Mouse (Mus musculus): Measurements from ENCODE around the gene Ube2v1. TPM values are rescaled to one million over a fixed set of nuclear protein-coding genes. Genes with fewer than 3 reads are reported as not detected.

Ube2v1 gene
- polyA plus RNA-seq, 1 experiment from 2014 or later, result 340 TPM

DNA sequence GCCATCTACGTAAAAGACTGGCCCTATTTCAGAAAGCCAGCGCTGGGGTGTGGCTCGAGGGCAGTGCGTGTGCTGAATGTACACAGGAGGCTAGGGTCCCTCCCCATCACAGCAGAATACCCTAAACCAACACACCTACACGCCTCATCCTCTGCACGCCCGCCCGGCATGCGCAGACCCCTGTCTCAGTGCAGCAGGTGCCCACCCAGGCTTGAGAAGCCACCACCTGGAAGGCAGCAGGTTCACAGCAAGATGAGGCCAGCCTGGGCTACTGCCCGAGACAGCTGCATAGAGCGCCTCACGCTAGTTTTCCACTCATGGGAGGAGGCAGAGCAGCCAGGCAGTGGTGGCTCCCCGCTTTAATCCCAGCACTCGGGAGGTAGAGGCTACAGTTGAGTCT, 19.8 kb downstream of the Ube2v1 start:
- H3K27ac ChIP-seq (replicated peaks), result no peak overlapping the region
- no peak overlapping the region for H3K9ac ChIP-seq
- H3K4me1 ChIP-seq (replicated peaks), result no peaks in the 10 kb centered on the region
- ATAC-seq (ENCODE audit: low read depth), result no peak
- no peaks in the 10 kb centered on the region for H3K9me3 ChIP-seq
- 95% methylated on average over 14 of the region's 14 CpGs for WGBS
- H3K4me2 ChIP-seq, result no peak overlapping the region
- no peaks in the 10 kb centered on the region for H3K27me3 ChIP-seq
- peaks cover 77% of the 10 kb centered on the region for H3K36me3 ChIP-seq
- H3K4me3 ChIP-seq, result no peak overlapping the region

DNA sequence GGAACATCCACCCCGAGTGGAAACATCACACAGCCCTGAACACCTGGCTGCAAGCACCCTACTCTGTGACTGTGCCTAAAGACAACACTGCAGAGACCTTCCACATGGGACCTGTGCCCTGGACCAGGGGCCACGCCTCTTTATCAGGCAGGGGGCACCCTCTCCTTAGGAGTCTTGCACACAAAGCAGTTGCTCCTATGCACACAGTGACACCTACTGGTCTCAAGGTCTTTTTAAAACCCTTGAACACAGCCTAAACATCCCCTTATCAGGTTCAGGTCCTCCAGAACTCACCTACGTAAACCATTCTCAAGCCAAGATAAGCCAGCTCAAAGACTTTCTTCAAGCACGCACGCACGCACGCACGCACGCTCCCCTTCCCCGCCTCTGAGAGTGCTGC, 20.6 kb downstream of the Ube2v1 start:
- no peak for ATAC-seq (ENCODE audit: low read depth)
- peaks cover 77% of the 10 kb centered on the region for H3K36me3 ChIP-seq

DNA sequence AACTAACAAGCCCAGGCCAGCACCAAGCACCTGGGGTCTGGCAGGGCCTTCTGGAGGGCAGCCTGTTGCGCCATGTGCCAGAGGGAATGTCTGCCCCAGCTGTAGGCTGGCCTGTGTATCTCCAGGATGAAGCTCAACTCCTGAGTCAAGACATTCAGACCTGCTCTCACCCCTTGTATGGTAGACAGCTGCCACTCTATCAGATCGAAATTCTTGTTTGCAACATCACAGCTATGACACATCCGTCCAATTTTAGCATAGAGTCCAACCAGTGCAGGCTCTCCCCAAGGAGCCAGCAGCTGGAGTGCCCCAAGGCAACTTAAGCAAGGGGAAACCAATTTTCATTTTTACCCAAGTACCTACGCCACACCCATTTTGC, 25.2 kb downstream of the Ube2v1 start:
- no peak overlapping the region for H3K4me3 ChIP-seq
- no peak overlapping the region for H3K4me2 ChIP-seq
- no peak for ATAC-seq (ENCODE audit: low read depth)
- H3K27me3 ChIP-seq, result no peaks in the 10 kb centered on the region
- H3K27ac ChIP-seq (replicated peaks), result no peak overlapping the region
- no peak overlapping the region for H3K9ac ChIP-seq
- H3K9me3 ChIP-seq, result no peaks in the 10 kb centered on the region
- 92% methylated on average over 4 of the region's 4 CpGs for WGBS
- H3K36me3 ChIP-seq, result peaks cover 32% of the 10 kb centered on the region
- H3K4me1 ChIP-seq (replicated peaks), result no peaks in the 10 kb centered on the region; the same call in 1 of the 2 replicates

More for the DNA sequence above, 20.6 kb downstream of the Ube2v1 start:
- H3K27me3 ChIP-seq, result no peaks in the 10 kb centered on the region
- H3K4me3 ChIP-seq, result no peak overlapping the region
- H3K27ac ChIP-seq (replicated peaks), result no peak overlapping the region
- 94% methylated on average over 10 of the region's 10 CpGs for WGBS
- no peak overlapping the region for H3K4me2 ChIP-seq
- H3K9ac ChIP-seq, result no peak overlapping the region
- no peaks in the 10 kb centered on the region for H3K9me3 ChIP-seq
- H3K4me1 ChIP-seq (replicated peaks), result no peaks in the 10 kb centered on the region

DNA sequence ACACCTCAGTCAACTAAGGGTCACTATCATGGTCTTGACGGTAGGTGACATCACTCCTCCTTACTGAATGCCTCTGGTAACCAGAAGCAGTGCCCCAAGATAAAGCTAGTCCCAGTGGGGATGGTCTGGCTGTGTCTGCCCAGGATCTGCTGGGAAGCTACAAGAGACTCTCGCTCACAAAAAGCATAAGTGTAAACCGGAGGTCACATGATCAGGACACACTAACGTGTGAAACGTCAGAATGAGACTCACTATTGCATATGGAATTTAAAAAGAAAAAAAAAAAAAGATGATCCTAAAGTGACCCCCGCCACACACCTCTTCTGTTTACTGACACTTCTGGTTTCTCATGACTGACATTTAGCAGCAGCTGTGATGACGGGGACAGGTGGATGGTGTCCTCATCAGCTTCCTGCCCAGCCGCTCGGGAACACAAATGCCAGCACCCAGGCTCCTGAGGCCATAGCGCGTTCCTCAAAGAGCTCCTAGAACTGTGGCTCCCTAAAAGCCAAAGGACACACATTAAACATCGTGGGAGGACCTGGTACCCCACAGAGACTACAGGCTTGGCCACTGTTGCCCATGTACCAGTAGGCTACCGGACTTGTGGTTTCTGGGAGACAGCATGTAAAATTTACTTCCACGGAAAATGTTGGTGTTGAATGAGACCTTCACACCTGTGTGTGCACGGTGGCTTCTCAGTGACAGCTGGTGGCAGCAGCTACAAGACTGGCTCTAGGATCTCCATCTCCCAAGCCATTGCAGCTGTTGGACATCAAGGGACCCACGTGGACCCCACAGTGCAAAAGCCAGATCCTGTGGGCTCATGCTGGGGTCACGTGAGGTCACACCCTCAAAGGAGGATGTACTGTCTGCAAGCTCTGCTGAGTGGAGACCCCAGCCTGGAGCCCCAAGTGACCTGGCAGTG, 25.8 kb downstream of the Ube2v1 start:
- Histone ChIP-seq H3K36me3 (peaks cover 30% of the 10 kb centered on the region), H3K27ac (replicated peaks) (no peak overlapping the region), H3K4me1 (replicated peaks) (no peaks in the 10 kb centered on the region; the same call in 1 of the 2 replicates), H3K9me3 (no peaks in the 10 kb centered on the region), H3K4me2 (no peak overlapping the region), H3K4me3 (no peak overlapping the region), H3K27me3 (peaks cover under 1% of the 10 kb centered on the region; the same call in 1 of the 2 replicates), H3K9ac (no peak overlapping the region)
- ATAC-seq (ENCODE audit: low read depth), result no peak
- 76% methylated on average over 17 of the region's 17 CpGs for WGBS

DNA sequence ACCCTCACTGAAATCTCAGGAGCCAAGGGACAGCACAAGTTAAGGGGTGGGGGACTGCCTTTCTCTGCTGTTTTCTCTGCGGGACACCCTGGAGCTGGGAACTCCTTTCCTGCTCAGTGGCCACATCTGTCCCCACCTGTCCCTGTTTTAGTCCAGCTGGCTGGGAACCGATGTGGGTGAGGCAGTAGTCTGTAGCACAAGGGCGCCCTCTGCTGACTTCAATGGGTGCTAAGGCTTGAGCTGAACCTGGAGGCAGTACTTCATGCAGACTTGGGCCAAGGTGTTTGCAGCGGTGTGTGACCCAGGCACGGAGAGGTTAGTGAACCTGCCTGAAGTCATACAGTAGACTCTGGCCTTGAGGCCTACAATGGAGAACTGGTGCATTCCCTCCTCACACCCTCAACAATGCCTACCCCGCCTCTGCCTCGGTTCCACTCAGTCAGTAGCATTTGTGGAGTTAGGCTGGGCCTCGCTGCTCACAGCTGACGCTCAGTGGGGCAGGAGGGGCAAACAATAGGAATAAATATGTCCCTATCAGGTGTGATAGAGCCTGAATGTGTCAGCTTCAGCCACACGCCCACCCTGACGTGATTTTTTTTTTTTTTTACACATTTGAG, 26.6 kb downstream of the Ube2v1 start:
- Histone ChIP-seq H3K9ac (no peak overlapping the region), H3K4me1 (replicated peaks) (no peaks in the 10 kb centered on the region; the same call in 1 of the 2 replicates), H3K4me3 (no peak overlapping the region), H3K27me3 (peaks cover 3% of the 10 kb centered on the region; the same call in 1 of the 2 replicates), H3K36me3 (peaks cover 27% of the 10 kb centered on the region), H3K27ac (replicated peaks) (no peak overlapping the region), H3K9me3 (no peaks in the 10 kb centered on the region), H3K4me2 (no peak overlapping the region)
- peak; percentile 80 for ATAC-seq (ENCODE audit: low read depth)
- 29% methylated on average over 11 of the region's 11 CpGs for WGBS

DNA sequence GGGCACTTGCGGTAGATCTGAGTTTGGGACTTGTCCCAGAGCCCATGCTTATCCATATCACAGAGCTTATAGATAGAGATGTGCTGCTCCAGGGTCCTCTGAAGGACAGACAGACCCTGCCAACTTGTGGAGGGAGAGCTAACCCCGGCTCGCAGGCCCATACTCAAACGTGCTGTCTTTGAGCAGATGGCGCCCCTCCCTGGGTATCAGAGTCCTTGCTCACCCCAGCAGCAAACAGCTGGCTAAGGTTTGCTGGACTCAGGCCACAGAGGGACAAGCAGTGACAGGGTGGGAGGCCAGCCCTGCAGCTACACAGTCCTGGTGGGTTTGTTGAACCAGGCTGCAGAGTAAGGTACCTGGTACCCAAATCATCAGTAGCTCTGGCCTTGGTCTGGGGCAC, 28.9 kb downstream of the Ube2v1 start:
- 47% methylated on average over 5 of the region's 5 CpGs for WGBS
- Histone ChIP-seq H3K9ac (no peak overlapping the region), H3K4me2 (no peak overlapping the region), H3K27ac (replicated peaks) (no peak overlapping the region), H3K9me3 (no peaks in the 10 kb centered on the region), H3K4me3 (no peak overlapping the region), H3K27me3 (peaks cover 6% of the 10 kb centered on the region), H3K36me3 (peaks cover 14% of the 10 kb centered on the region), H3K4me1 (replicated peaks) (no peaks in the 10 kb centered on the region; the same call in 1 of the 2 replicates)
- ATAC-seq (ENCODE audit: low read depth), result no peak

DNA sequence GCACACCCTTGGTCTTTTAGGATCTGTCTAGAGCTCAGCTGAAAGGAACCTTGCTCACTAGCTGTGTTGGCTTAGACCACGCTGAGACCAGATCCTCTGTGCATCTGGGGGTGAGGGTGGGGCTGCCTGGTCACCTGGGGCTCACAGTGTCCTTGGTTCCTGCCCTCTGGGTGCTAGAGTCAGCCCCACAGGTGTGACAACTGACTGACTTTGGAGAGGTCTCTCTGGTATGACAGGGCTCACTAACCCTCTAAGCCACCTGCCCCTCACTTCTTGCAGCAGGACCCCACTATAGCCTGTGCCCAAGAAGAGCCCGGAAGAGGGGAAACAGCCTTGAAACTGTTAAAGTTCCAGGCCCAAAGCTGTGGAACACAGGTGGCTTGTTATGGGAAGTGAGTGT, 29.5 kb downstream of the Ube2v1 start:
- no peak overlapping the region for H3K4me2 ChIP-seq
- H3K9ac ChIP-seq, result no peak overlapping the region
- ATAC-seq (ENCODE audit: low read depth), result no peak
- 85% methylated on average over 2 of the region's 2 CpGs for WGBS
- H3K4me1 ChIP-seq (replicated peaks), result peaks cover 5% of the 10 kb centered on the region
- no peak overlapping the region for H3K4me3 ChIP-seq
- H3K36me3 ChIP-seq, result peaks cover 11% of the 10 kb centered on the region
- H3K9me3 ChIP-seq, result no peaks in the 10 kb centered on the region
- no peak overlapping the region for H3K27ac ChIP-seq (replicated peaks)
- peaks cover 7% of the 10 kb centered on the region for H3K27me3 ChIP-seq

DNA sequence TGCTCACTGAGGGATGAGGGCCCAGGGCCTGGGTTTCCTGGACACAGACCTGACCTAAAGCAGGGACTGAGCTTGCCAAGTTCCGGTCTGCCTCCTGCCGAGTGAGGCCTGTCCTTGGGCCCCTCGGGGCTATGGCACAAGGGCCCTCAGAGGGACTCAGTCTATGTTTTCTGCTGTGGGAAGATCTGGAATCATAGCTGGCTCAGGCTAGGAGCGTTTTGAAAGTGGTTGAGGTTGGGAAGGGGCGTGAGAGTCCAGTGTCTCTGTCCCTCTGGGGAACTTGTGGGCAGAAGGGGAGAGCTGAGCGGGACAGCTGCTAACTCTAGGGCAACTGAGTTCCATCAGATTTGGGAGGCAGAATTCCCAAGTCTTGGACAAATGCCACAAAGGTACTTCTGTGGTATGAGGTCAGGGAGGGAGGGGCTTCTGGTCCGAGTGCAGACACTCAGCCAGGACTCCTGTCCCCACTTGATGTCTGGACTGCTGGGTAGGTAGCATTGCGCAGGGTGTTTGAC, 31.4 kb downstream of the Ube2v1 start:
- H3K27me3 ChIP-seq, result peaks cover 7% of the 10 kb centered on the region
- no peak for ATAC-seq (ENCODE audit: low read depth)
- H3K9me3 ChIP-seq, result no peaks in the 10 kb centered on the region
- WGBS, result 76% methylated on average over 8 of the region's 8 CpGs
- H3K4me3 ChIP-seq, result no peak overlapping the region
- no peak overlapping the region for H3K27ac ChIP-seq (replicated peaks)
- H3K9ac ChIP-seq, result no peak overlapping the region
- no peak overlapping the region for H3K4me2 ChIP-seq
- no peaks in the 10 kb centered on the region for H3K36me3 ChIP-seq
- peaks cover 21% of the 10 kb centered on the region for H3K4me1 ChIP-seq (replicated peaks)

DNA sequence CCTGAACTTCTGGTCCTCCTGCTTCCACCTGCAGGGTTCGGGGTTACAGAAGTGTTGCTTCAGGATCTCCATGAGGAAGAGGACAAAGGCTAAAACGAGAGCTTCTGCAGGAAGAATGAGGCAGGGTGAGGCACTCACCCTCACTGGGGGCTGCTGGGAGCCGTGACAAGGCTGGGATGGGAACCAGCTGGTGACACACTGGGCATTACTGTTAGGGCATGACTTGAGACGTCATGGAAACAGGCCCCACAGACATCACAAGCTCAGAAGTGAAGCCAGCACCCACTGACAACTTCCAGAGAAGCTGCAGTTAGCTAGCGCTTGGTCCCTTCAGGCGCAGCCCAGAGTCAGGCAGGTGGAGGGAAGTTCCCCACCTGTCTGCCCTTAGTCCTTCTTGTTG, 32.0 kb downstream of the Ube2v1 start:
- no peak overlapping the region for H3K4me3 ChIP-seq
- peaks cover 22% of the 10 kb centered on the region for H3K4me1 ChIP-seq (replicated peaks)
- no peak for ATAC-seq (ENCODE audit: low read depth)
- H3K27me3 ChIP-seq, result peaks cover 7% of the 10 kb centered on the region
- no peak overlapping the region for H3K9ac ChIP-seq
- no peak overlapping the region for H3K4me2 ChIP-seq
- H3K36me3 ChIP-seq, result no peaks in the 10 kb centered on the region
- no peaks in the 10 kb centered on the region for H3K9me3 ChIP-seq
- no peak overlapping the region for H3K27ac ChIP-seq (replicated peaks)
- WGBS, result 77% methylated on average over 6 of the region's 6 CpGs

DNA sequence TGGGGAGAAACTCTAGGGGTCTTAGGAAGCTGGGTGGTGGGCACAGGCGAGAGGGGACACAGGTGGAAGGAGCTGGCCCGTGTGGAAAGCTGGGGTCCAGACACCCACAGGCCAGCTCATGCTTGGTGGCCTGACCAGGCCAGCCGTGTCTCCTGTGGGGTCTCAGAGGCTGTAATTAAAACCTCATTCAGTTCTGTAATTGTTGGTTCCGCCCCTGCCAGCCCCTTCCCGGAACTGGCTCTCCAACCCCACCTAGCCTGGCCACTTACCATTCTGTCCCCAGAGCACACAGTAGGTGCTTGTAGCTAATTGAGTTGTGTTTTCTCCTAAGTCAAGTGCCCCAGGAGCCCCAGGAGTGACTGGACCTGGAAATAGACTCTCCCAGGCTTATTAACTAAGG, 32.7 kb downstream of the Ube2v1 start:
- H3K9me3 ChIP-seq, result no peaks in the 10 kb centered on the region
- no peak overlapping the region for H3K4me2 ChIP-seq
- no peak overlapping the region for H3K27ac ChIP-seq (replicated peaks)
- no peaks in the 10 kb centered on the region for H3K36me3 ChIP-seq
- H3K4me3 ChIP-seq, result no peak overlapping the region
- WGBS, result 72% methylated on average over 5 of the region's 5 CpGs
- H3K4me1 ChIP-seq (replicated peaks), result peaks cover 30% of the 10 kb centered on the region
- peaks cover 7% of the 10 kb centered on the region for H3K27me3 ChIP-seq
- ATAC-seq (ENCODE audit: low read depth), result no peak
- no peak overlapping the region for H3K9ac ChIP-seq

DNA sequence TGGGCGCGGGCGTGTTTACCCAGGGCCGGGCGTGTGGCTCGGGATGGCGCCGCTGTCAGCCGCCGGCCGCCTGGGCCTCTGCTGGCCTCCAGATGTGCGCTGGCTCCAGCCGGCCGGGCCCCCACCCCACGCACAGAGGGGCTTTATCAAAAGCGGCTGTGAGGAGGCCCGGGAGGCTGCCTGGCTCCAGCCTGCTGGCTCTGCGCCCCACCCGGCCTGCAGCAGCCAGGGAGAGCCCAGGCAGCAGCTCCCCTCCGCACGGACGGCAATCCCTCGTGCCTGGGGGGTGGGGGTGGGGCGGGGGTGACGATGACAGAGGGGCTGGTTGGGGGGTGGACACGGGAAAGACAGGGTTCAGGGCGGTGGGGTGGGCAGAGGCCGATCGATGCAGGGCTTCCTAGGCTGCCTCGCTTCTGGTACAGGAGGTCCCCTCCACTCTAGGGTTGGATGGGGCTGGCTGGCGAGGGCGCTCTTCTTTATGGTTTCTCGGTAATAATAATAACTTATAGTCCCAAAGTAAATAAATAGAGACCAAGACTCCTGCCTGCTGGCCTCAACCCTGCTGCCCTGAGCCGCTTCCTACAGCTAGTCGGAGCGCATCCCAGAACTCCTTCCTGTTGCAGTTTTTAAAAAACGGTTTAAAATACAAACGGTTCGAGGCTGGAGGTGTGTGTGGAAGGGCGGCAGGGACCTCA, 34.3 kb downstream of the Ube2v1 start:
- Histone ChIP-seq H3K36me3 (no peaks in the 10 kb centered on the region), H3K4me3 (0 out of 2 replicates have a peak overlapping the region, but pooled peaks have one; percentile 4), H3K4me1 (replicated peaks) (peaks cover 39% of the 10 kb centered on the region), H3K27me3 (peaks cover 7% of the 10 kb centered on the region), H3K27ac (replicated peaks) (peak overlapping the region; percentile 73), H3K4me2 (peak overlapping the region; percentile 46), H3K9ac (peak overlapping the region; percentile 60), H3K9me3 (no peaks in the 10 kb centered on the region)
- WGBS, result 28% methylated on average over 40 of the region's 40 CpGs
- peak; percentile 54 for ATAC-seq (ENCODE audit: low read depth)
